Mouse (Mus musculus) heart, adult 2 months (tissue): ENCODE results near the gene Pmf1. TPM values are rescaled to one million over a fixed set of nuclear protein-coding genes. Genes with fewer than 3 reads are reported as not detected.

Experiments
- DNase-seq, 2 experiments: peaks; one replicate each; pipeline ENCODE4 v3.0.0; 2021
- H3K27ac ChIP-seq: fragments of 200-600 bp; 2 replicates; pipeline ENCODE4 v1.8.1; 2022
- H3K27me3 ChIP-seq: fragments of 200-500 bp; 2 replicates; pipeline ENCODE4 v1.6.1; 2012; ENCODE audit warnings: mild to moderate bottlenecking, low read length, inconsistent platforms, mixed read lengths; ENCODE audit not compliant: control insufficient read depth, insufficient read depth
- H3K36me3 ChIP-seq: fragments of 200-500 bp; 2 replicates; pipeline ENCODE4 v1.6.1; 2012; ENCODE audit warnings: low read length, inconsistent platforms; ENCODE audit not compliant: control insufficient read depth, insufficient read depth
- H3K4me1 ChIP-seq: fragments of 200-500 bp; 2 replicates; pipeline ENCODE4 v1.6.1; 2011; ENCODE audit warnings: low read length; ENCODE audit not compliant: control insufficient read depth, insufficient read depth
- H3K4me3 ChIP-seq: fragments of 200-600 bp; 2 replicates; pipeline ENCODE4 v1.8.1; 2022
- H3K79me2 ChIP-seq: fragments of 200-500 bp; replicated peaks from 2 replicates; pipeline ENCODE4 v1.6.1; 2012; ENCODE audit warnings: mild to moderate bottlenecking, inconsistent platforms, low read length, moderate library complexity, mixed read lengths; ENCODE audit not compliant: control insufficient read depth, insufficient read depth
- H3K9ac ChIP-seq: fragments of 200-500 bp; 2 replicates; pipeline ENCODE4 v1.6.1; 2012; ENCODE audit warnings: low read depth, mild to moderate bottlenecking, control low read depth, inconsistent platforms, low read length, mixed read lengths
- CTCF ChIP-seq: fragments of 200-600 bp; IDR thresholded peaks from 2 replicates; pipeline ENCODE4 v1.8.1; 2022; ENCODE audit warnings: antibody characterized with exemption, mild to moderate bottlenecking, moderate library complexity
- EP300 ChIP-seq: fragments of 200-500 bp; IDR thresholded peaks from 2 replicates; pipeline ENCODE4 v1.6.1; 2011; ENCODE audit warnings: low read depth, low read length, control low read depth; ENCODE audit not compliant: insufficient read depth
- POLR2A ChIP-seq: fragments of 200-500 bp; IDR thresholded peaks from 2 replicates; pipeline ENCODE4 v1.6.1; 2011; ENCODE audit warnings: mild to moderate bottlenecking, low read depth, low read length, control low read depth; ENCODE audit not compliant: insufficient read depth
- WGBS: fragments of 180-500 bp; shearing (Covaris S2); methylation state at CpG from one replicate; pipeline ENCODE4 v1.1.7; 2018; 5-methylcytosine and 5-hydroxymethylcytosine counted together
- intact Hi-C: fragments of 180-260 bp; cut with DNase I; formaldehyde crosslinking; loops from one replicate; pipeline ENCODE4 v1.15.1; 2025
- polyA plus RNA-seq: library from polyadenylated mRNA; depleted of rRNA; stranded (reverse); fragments of >200 nt; gene quantifications from 2 replicates; pipeline ENCODE4 v1.2.3, GENCODE M21; 2012
- total RNA-seq, 2 experiments: library from RNA; stranded (reverse); gene quantifications; 2 replicates each; pipeline ENCODE4 v1.2.3; 2021

Pmf1 gene
- total and polyA plus RNA-seq, 3 experiments: 12.4 to 22.3 (median 15.9) TPM

- 50% methylated on average over 4 of the region's 4 CpGs for WGBS
- Histone ChIP-seq H3K79me2 (no peaks in the 10 kb centered on the region), H3K27me3 (no peaks in the 10 kb centered on the region), H3K36me3 (peaks cover 2% of the 10 kb centered on the region), H3K4me1 (peaks cover 2% of the 10 kb centered on the region), H3K4me3 (no peak overlapping the region), H3K9ac (no peak overlapping the region), H3K27ac (no peak overlapping the region)
- TF ChIP-seq EP300: no peak
- TF ChIP-seq CTCF: no peak
- intact Hi-C loops: no loop called here
- DNase-seq: no peak
Observed at GRCm38 (mm10) chr3:88427342-88427905, 17.3 kb upstream of the Pmf1 start.

- Histone ChIP-seq H3K9ac (no peak overlapping the region), H3K27me3 (no peaks in the 10 kb centered on the region), H3K4me3 (no peak overlapping the region; the same call in 1 of the 2 replicates), H3K79me2 (no peaks in the 10 kb centered on the region; the same call in 1 of the 2 replicates), H3K27ac (no peak overlapping the region), H3K4me1 (peaks cover 2% of the 10 kb centered on the region), H3K36me3 (peaks cover 2% of the 10 kb centered on the region)
- 77% methylated on average over 10 of the region's 10 CpGs for WGBS
- intact Hi-C loops: no loop called here
- no peak for TF ChIP-seq EP300
- no peak for TF ChIP-seq CTCF
- TF ChIP-seq POLR2A: no peak
- DNase-seq: no peak
Observed at GRCm38 (mm10) chr3:88425708-88426420, 15.7 kb upstream of the Pmf1 start.

GRCm38 (mm10) chr3:88425330-88425689 lies 15.2 kb upstream of the Pmf1 start:
- H3K9ac ChIP-seq: no peak overlapping the region
- no peak for DNase-seq
- no peaks in the 10 kb centered on the region for H3K27me3 ChIP-seq
- intact Hi-C loops: no loop called here
- 12% methylated on average over 2 of the region's 2 CpGs for WGBS
- TF ChIP-seq CTCF: no peak
- H3K36me3 ChIP-seq: peaks cover 2% of the 10 kb centered on the region
- peak overlapping the region; percentile 38; the same call in 1 of the 2 replicates for H3K27ac ChIP-seq
- H3K79me2 ChIP-seq: peaks cover 1% of the 10 kb centered on the region; the same call in 1 of the 2 replicates
- peaks cover 2% of the 10 kb centered on the region for H3K4me1 ChIP-seq
- H3K4me3 ChIP-seq: peak overlapping the region; percentile 92

GRCm38 (mm10) chr3:88424605-88425329 lies 14.6 kb upstream of the Pmf1 start, which contains the start of gene Slc25a44:
Gene Slc25a44, minus strand, starts transcription at chr3:88425139.
- TF ChIP-seq CTCF (no peak), EP300 (0 out of 2 replicates have a peak, but pooled peaks have one; percentile 56), POLR2A (peak; percentile 96)
- H3K4me1 ChIP-seq: peaks cover 2% of the 10 kb centered on the region
- peak within 1 kb of the TSS; percentile 64 for H3K9ac ChIP-seq
- peak within 1 kb of the TSS; percentile 72 for H3K27ac ChIP-seq
- WGBS: under 1% methylated on average over 35 of the region's 35 CpGs
- peaks cover 2% of the 10 kb centered on the region; the same call in 1 of the 2 replicates for H3K79me2 ChIP-seq
- H3K36me3 ChIP-seq: peaks cover 2% of the 10 kb centered on the region
- DNase-seq: peak; percentile 95 to 96
- H3K27me3 ChIP-seq: no peaks in the 10 kb centered on the region
- H3K4me3 ChIP-seq: peak within 1 kb of the TSS; percentile 92
- intact Hi-C loops: loop anchor here (1.0 kb wide), 1 partner anchor 13 kb away; no protein-coding TSS in a partner anchor

GRCm38 (mm10) chr3:88422020-88422720 lies 12.0 kb upstream of the Pmf1 start:
- 43% methylated on average over 9 of the region's 9 CpGs for WGBS
- no peak overlapping the region for H3K9ac ChIP-seq
- H3K4me1 ChIP-seq: peaks cover 2% of the 10 kb centered on the region
- no peak overlapping the region for H3K4me3 ChIP-seq
- no peak for DNase-seq
- TF ChIP-seq CTCF: no peak
- no peak for TF ChIP-seq POLR2A
- TF ChIP-seq EP300: no peak
- H3K27ac ChIP-seq: no peak overlapping the region
- H3K79me2 ChIP-seq: peaks cover 4% of the 10 kb centered on the region; the same call in 1 of the 2 replicates
- no peaks in the 10 kb centered on the region for H3K27me3 ChIP-seq
- peaks cover 2% of the 10 kb centered on the region for H3K36me3 ChIP-seq
- intact Hi-C loops: no loop called here
